Mouse (Mus musculus) heart, embryonic 13.5 days (tissue): Measurements from ENCODE around the gene Hpse2. TPM values are rescaled to one million over a fixed set of nuclear protein-coding genes. Genes with fewer than 3 reads are reported as not detected.
A peak's percentile ranks its signal among the peaks of the same experiment; 100 is the strongest.

Experiments used
- ATAC-seq: fragments of 200-750 bp; cut with Nextera tagmentation; 2 replicates; pipeline ENCODE4 v1.8.0; 2017; ENCODE audit warnings: moderate TSS enrichment; ENCODE audit not compliant: insufficient number of reproducible peaks, low FRiP score, low TSS enrichment; ENCODE audit errors: extremely low read depth
- H3K27ac ChIP-seq: fragments of 300-500 bp; sonication (generic); replicated peaks from 2 replicates; pipeline ENCODE4 v1.5.1; 2015; ENCODE audit warnings: moderate library complexity, mild to moderate bottlenecking, inconsistent platforms
- H3K27me3 ChIP-seq: fragments of 300-500 bp; sonication (generic); replicated peaks from 2 replicates; pipeline ENCODE4 v1.6.1; 2015; ENCODE audit warnings: mild to moderate bottlenecking, inconsistent platforms
- H3K36me3 ChIP-seq: fragments of 300-500 bp; sonication (generic); 2 replicates; pipeline ENCODE4 v1.6.1; 2015; ENCODE audit warnings: mild to moderate bottlenecking, inconsistent platforms
- H3K4me1 ChIP-seq: fragments of 300-500 bp; sonication (generic); 2 replicates; pipeline ENCODE4 v1.6.1; 2015; ENCODE audit warnings: inconsistent platforms
- H3K4me2 ChIP-seq: fragments of 300-500 bp; sonication (generic); 2 replicates; pipeline ENCODE4 v1.6.1; 2015; ENCODE audit warnings: inconsistent platforms, mild to moderate bottlenecking, moderate library complexity
- H3K4me3 ChIP-seq: fragments of 300-500 bp; sonication (generic); 2 replicates; pipeline ENCODE4 v1.5.1; 2015; ENCODE audit warnings: moderate library complexity, mild to moderate bottlenecking, inconsistent platforms
- H3K9ac ChIP-seq: fragments of 300-500 bp; sonication (generic); 2 replicates; pipeline ENCODE4 v1.6.1; 2015; ENCODE audit warnings: inconsistent platforms, mild to moderate bottlenecking, moderate library complexity
- H3K9me3 ChIP-seq: fragments of 300-500 bp; sonication (generic); 2 replicates; pipeline ENCODE4 v1.6.1; 2016; ENCODE audit warnings: inconsistent platforms
- WGBS: fragments of 180-500 bp; shearing (Covaris S2); methylation state at CpG from one replicate; pipeline ENCODE4 v1.1.7; 2015; ENCODE audit warnings: mixed read lengths; 5-methylcytosine and 5-hydroxymethylcytosine counted together
- polyA plus RNA-seq: library from polyadenylated mRNA; unstranded; fragments of >200 nt; fragmentation: Nextera tagmentation; extraction: Ambion mirVana; gene quantifications from 2 replicates; pipeline ENCODE4 v1.2.1, GENCODE M21; 2015

Hpse2 gene
- polyA plus RNA-seq, 1 experiment from 2014 or later, result 0.52 TPM

DNA sequence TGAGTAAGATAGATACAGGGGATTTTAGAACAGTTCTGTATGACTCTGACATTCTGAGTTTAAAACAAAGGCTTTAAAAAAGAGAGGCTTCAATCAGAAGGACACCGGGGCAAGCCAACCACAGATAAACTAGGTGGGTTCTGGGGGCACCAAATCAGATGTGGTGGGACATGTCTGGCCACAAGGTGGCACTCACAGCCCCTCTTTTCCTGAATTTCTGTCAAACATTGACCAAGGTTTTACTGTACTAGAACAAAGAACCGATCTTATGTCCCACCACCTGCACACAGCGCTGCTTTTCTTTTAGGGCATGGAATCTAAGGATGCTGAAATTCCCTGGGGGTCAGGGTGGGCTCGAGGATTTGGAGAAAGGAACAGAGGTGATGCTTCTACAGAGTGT is 360.9 kb downstream of the Hpse2 start:
- no peak overlapping the region for H3K4me3 ChIP-seq
- no peak overlapping the region for H3K4me2 ChIP-seq
- H3K4me1 ChIP-seq, result no peaks in the 10 kb centered on the region
- no peak overlapping the region for H3K27ac ChIP-seq
- H3K9ac ChIP-seq, result no peak overlapping the region
- ATAC-seq, result no peak
- WGBS, result 24% methylated on average over 4 of the region's 4 CpGs
- no peaks in the 10 kb centered on the region for H3K27me3 ChIP-seq
- H3K36me3 ChIP-seq, result no peaks in the 10 kb centered on the region
- 0 out of 2 replicates have a peak, but pooled peaks cover 4% of the 10 kb centered on the region for H3K9me3 ChIP-seq

DNA sequence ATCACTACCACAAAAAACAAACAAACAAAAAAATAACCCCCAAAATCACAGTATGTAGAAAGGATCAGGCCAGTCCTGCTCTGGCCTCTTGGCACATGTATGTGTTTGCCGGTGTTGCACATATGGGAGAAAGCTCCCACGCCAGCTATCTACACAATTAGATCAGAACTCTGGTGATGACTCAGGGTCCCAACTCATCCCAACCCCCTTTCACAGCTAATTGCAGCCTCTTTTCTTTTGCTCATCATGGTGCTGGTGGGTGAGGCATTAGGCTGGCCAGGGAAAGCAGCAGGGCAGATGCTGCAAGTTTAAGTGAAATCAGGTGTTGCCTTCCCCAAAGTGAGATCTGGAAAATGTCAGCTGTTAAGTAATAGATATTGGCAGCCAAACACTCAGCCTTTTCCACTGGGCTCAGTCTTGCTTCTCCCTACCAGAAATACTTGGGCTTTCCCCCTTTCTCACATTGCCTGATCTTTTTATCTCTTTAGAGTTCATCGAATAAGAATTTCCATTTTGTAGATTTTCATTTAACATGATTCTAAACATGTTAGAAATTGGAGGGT is 365.5 kb downstream of the Hpse2 start:
- WGBS, result 63% methylated on average over 3 of the region's 3 CpGs
- H3K4me3 ChIP-seq, result no peak overlapping the region
- no peaks in the 10 kb centered on the region for H3K27me3 ChIP-seq
- 0 out of 2 replicates have a peak, but pooled peaks cover 2% of the 10 kb centered on the region for H3K4me1 ChIP-seq
- H3K36me3 ChIP-seq, result no peaks in the 10 kb centered on the region
- 0 out of 2 replicates have a peak, but pooled peaks cover 4% of the 10 kb centered on the region for H3K9me3 ChIP-seq
- no peak overlapping the region for H3K27ac ChIP-seq
- no peak overlapping the region for H3K4me2 ChIP-seq
- H3K9ac ChIP-seq, result no peak overlapping the region
- no peak for ATAC-seq

DNA sequence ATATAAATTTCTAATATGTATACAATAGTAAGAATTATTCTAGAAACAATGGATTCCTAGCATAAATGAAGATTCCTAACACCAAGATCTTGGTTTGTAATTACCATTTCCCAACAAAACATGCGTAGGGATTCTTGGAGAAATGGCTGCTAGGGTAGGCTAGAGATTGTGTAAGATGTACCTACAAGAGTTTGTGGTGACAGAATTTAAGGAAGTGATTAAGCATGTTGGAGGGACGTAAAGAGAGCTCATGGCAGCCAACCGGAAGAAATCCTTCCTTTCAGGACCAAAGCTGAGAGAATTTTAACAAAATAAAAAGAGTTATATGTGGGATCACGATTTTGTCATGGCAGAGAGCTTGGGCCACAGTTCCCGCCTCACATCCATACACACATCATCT is 369.4 kb downstream of the Hpse2 start:
- Histone ChIP-seq H3K36me3 (no peaks in the 10 kb centered on the region), H3K4me2 (no peak overlapping the region), H3K9me3 (no peaks in the 10 kb centered on the region), H3K9ac (no peak overlapping the region), H3K27me3 (no peaks in the 10 kb centered on the region), H3K27ac (no peak overlapping the region), H3K4me3 (no peak overlapping the region), H3K4me1 (0 out of 2 replicates have a peak, but pooled peaks cover 2% of the 10 kb centered on the region)
- no peak for ATAC-seq
- 78% methylated on average over 5 of the region's 5 CpGs for WGBS

DNA sequence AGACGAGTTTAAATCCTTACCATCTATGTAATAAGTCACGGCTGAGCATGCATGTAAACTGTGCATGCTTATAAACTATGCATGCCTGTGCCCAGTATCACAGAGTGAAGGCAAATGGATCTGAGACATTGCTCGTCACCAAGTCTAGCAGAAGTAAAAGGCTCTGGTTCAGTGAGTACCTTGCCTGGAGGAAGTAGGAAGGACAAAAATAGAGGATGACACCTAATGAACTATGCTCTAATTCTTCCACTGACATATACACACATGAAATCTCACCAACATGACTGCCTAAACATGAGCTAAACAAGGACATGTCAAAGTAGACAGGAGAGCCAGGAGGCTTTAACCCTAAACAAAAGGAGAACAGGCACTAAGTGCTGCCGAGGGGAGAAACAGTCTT is 391.7 kb downstream of the Hpse2 start:
- no peak overlapping the region for H3K4me3 ChIP-seq
- WGBS, result 75% methylated on average over 4 of the region's 4 CpGs

DNA sequence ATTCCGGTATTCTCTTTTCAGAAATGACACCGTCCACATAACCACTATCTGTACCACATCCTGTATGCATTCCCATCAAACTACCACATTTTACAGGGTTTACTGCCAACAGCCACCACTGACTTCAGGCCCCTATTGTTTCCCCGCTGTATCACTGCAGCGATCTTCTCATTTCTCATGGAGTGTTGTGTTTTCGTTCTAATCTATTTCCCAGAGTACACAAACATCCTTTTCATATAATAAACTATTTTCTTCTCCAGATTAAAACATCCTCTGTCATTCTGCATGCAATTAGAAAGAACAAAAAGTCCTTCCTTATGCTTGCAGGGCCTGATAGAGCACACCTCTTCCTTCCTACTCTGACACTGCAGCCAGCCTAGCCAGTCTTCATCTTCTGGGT is 399.3 kb downstream of the Hpse2 start:
- H3K9me3 ChIP-seq, result peaks cover 3% of the 10 kb centered on the region; the same call in 1 of the 2 replicates
- no peak overlapping the region for H3K9ac ChIP-seq
- H3K27me3 ChIP-seq, result no peaks in the 10 kb centered on the region
- no peak overlapping the region for H3K4me3 ChIP-seq
- 65% methylated on average over 5 of the region's 5 CpGs for WGBS
- ATAC-seq, result no peak
- H3K27ac ChIP-seq, result no peak overlapping the region
- H3K36me3 ChIP-seq, result no peaks in the 10 kb centered on the region
- no peak overlapping the region for H3K4me2 ChIP-seq
- no peaks in the 10 kb centered on the region; the same call in 1 of the 2 replicates for H3K4me1 ChIP-seq

More for the DNA sequence above, 391.7 kb downstream of the Hpse2 start:
- Histone ChIP-seq H3K4me2 (no peak overlapping the region), H3K4me1 (no peaks in the 10 kb centered on the region), H3K9me3 (no peaks in the 10 kb centered on the region), H3K27ac (no peak overlapping the region), H3K27me3 (no peaks in the 10 kb centered on the region), H3K9ac (no peak overlapping the region), H3K36me3 (no peaks in the 10 kb centered on the region)
- ATAC-seq, result no peak

DNA sequence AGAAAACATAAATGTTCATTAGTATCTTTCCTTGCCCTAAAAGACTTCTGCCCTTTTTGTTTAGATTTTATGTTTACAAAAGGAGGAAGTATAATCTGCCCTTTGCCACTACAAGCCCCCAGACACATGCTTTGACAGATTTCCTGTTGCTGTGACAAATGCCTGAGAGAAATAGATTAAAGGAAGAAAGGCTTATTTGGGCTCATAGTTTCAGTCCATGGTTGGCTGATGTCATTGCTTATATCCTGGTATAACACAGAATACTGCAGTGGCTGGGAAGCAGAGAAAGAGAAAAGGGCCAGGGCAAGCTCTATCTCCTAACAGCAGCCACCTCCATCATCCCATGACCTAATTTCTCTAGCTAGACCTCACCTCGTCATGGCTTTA is 401.8 kb downstream of the Hpse2 start:
- no peak for ATAC-seq

DNA sequence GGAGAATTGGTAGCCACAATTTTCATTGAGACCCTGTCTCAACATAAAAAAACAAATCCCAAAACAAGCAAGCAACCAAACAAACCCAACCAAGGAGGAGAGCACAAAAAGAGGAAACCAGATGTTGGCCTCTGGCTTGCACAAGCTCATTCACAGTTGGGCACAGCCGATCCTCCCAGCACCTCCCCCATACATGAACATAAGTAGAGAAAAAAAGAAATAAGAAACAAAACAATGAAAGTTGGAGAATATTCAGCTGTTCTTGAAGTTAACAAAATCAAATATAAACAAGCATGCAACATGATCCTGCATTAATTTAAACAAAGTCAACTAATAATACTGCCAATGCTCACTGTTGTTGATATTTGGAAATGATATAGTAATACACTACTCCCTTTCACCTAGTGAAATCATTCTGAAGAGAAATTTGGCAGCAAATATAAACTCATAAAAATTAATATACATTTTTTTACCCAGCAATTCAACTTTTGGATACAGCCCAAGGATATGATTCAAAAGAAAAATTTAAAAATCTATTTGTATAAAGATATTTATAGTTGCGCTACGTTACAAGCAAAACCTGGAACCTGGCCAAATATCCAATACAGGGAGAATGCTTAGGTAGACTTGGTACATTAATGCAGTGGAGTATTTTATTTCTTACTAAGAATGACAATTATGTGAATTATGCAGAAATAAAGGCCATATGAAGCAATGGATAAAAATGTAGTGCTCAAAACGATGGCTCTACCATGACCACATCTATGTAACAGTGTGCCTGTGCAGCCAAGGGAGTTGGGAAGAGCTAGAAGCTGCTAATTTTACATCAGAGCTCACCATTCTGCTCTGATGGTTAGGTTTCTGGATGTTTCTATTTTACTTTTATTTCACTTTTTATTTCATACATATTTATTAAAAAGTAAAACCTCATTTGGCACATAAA is 402.5 kb downstream of the Hpse2 start:
- peaks cover 3% of the 10 kb centered on the region; the same call in 1 of the 2 replicates for H3K9me3 ChIP-seq
- no peaks in the 10 kb centered on the region; the same call in 1 of the 2 replicates for H3K4me1 ChIP-seq
- peak overlapping the region; percentile 49; the same call in 1 of the 2 replicates for H3K27ac ChIP-seq
- H3K9ac ChIP-seq, result no peak overlapping the region
- no peaks in the 10 kb centered on the region for H3K36me3 ChIP-seq
- H3K27me3 ChIP-seq, result no peaks in the 10 kb centered on the region
- ATAC-seq, result no peak
- H3K4me3 ChIP-seq, result no peak overlapping the region
- 56% methylated on average over 4 of the region's 4 CpGs for WGBS
- H3K4me2 ChIP-seq, result no peak overlapping the region

More for the DNA sequence above, 401.8 kb downstream of the Hpse2 start:
- 39% methylated on average over 1 of the region's 1 CpGs for WGBS
- Histone ChIP-seq H3K9ac (no peak overlapping the region), H3K36me3 (no peaks in the 10 kb centered on the region), H3K4me1 (no peaks in the 10 kb centered on the region; the same call in 1 of the 2 replicates), H3K4me3 (no peak overlapping the region), H3K27me3 (no peaks in the 10 kb centered on the region), H3K27ac (peak overlapping the region; percentile 49; the same call in 1 of the 2 replicates), H3K4me2 (no peak overlapping the region), H3K9me3 (peaks cover 3% of the 10 kb centered on the region; the same call in 1 of the 2 replicates)

DNA sequence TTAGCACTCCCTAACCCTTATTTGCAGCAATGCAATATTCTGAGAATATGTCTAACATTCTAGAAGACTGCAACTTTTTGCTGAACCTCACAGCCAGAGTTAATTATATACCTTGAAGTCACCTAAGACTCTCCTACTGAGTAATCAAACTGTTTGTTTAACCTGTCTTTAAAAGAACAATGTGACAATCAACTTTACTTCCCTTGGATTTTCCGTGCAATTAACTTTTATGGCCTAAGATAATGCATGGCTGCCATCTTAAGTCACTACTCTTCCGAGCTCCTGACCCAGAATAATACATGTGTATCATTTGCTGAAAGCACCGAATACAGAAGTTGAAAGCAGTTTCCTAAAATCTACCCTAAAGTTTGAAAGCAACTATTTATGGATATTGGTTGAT is 407.6 kb downstream of the Hpse2 start:
- 73% methylated on average over 3 of the region's 3 CpGs for WGBS
- Histone ChIP-seq H3K27ac (no peak overlapping the region), H3K9ac (no peak overlapping the region)

DNA sequence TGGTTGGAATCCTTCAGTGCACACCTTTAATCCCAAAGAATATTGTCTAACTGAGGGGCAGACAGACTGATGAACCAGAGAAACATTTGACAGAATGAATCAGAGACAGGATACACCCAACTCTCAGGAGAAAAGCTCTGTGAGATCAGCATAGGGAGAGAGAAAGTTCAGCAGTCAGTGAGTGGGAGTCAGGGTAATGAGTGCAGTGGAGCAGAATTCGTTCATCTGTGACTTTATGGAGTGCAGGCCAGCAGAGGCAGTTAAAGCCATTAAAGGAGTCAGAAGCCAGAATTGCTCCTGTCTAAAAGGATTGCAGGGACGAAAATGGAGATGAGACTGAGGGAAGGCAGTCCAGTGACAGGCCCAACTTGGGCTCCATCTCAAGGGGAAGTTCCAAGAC is 410.2 kb downstream of the Hpse2 start:
- H3K36me3 ChIP-seq, result no peaks in the 10 kb centered on the region
- H3K9me3 ChIP-seq, result peaks cover 6% of the 10 kb centered on the region; the same call in 1 of the 2 replicates
- no peak overlapping the region for H3K4me3 ChIP-seq
- no peaks in the 10 kb centered on the region for H3K27me3 ChIP-seq
- no peak overlapping the region for H3K27ac ChIP-seq
- ATAC-seq, result no peak
- WGBS, result 54% methylated on average over 2 of the region's 2 CpGs
- no peak overlapping the region for H3K4me2 ChIP-seq
- H3K4me1 ChIP-seq, result no peaks in the 10 kb centered on the region
- no peak overlapping the region for H3K9ac ChIP-seq

More for the DNA sequence above, 407.6 kb downstream of the Hpse2 start:
- Histone ChIP-seq H3K36me3 (no peaks in the 10 kb centered on the region), H3K9me3 (peaks cover 9% of the 10 kb centered on the region; the same call in 1 of the 2 replicates), H3K4me1 (no peaks in the 10 kb centered on the region), H3K4me2 (no peak overlapping the region), H3K4me3 (no peak overlapping the region), H3K27me3 (no peaks in the 10 kb centered on the region)
- no peak for ATAC-seq

DNA sequence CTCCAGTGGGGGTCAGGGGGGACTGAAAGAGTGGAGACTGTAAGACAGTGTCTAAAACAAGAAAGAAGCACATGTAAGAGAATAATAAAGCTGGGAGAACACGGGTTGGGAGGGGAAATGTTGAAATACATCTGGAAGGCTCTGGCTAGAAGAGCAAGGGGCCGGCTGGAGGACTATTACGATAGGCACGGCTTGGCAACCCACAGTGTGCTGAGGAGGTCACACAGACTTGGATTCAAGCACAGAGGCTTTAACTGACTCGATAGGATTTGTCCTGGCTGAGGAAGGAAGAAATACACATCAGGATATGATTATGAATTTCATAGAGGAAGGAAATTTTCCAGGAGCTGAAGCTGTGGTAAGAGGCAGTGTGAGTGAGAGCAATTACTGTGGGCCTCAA is 414.4 kb downstream of the Hpse2 start:
- no peaks in the 10 kb centered on the region for H3K27me3 ChIP-seq
- no peak overlapping the region for H3K4me3 ChIP-seq
- no peak overlapping the region for H3K27ac ChIP-seq
- WGBS, result 73% methylated on average over 5 of the region's 5 CpGs
- no peak overlapping the region for H3K9ac ChIP-seq
- ATAC-seq, result no peak
- H3K4me2 ChIP-seq, result no peak overlapping the region
- H3K36me3 ChIP-seq, result no peaks in the 10 kb centered on the region
- H3K4me1 ChIP-seq, result no peaks in the 10 kb centered on the region
- H3K9me3 ChIP-seq, result peaks cover 3% of the 10 kb centered on the region; the same call in 1 of the 2 replicates

DNA sequence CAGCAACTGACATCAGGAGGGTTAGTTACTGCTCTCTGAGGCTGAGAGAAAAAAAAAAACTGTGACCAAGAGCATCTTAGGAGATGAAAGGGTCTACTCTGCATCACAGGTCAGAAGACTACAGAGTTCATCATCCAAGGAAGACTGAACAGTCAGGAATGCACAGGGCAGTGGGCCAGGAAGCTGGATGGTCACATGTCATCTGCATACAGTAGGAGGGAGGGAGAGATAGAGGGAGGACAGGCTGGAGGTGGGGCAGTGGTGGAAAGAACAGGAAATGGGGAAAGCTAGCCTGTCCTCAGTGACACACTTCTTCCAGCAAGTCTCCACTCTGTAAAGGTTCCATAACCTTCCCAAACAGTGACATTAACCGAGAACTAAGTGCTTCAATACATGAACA is 423.0 kb downstream of the Hpse2 start:
- no peaks in the 10 kb centered on the region for H3K9me3 ChIP-seq
- no peak for ATAC-seq
- no peaks in the 10 kb centered on the region for H3K36me3 ChIP-seq
- no peak overlapping the region for H3K4me3 ChIP-seq
- H3K9ac ChIP-seq, result no peak overlapping the region
- no peaks in the 10 kb centered on the region for H3K27me3 ChIP-seq
- H3K4me2 ChIP-seq, result no peak overlapping the region
- no peaks in the 10 kb centered on the region for H3K4me1 ChIP-seq
- 61% methylated on average over 1 of the region's 1 CpGs for WGBS
- H3K27ac ChIP-seq, result no peak overlapping the region
